Comparison of ENCODE assay signal across 10 mouse cellular contexts in the genomic region with DNA sequence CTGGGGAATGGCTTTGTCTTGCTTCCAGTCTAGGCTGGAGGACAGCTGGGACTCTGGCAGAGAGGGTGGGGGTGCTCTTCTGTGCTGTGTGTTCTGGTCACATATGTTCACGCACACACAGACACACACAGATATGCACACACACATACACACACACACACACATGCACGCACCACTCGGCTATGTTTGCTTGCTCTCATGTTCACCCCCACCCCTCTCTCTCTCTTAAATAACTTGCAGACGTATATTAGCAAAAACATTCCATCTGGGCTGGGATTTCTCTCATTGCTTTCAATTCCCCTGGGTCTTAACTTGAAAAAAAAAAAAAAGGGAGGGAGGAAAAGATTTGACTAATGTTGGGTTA. TPM values are rescaled to one million over a fixed set of nuclear protein-coding genes. Genes with fewer than 3 reads are reported as not detected.
DNase-seq lines count a peak whose midpoint lies in the region; ATAC-seq lines count a peak whose summit lies in the region.
"Had no signal": no experiment of that assay in that cellular context is flagged by ENCODE, and none has a peak within 500 bp of the region (broad histone marks: within the 10 kb centered on the region; RNA-seq: fewer than 3 reads in every experiment).

No protein-coding gene starts in this region.

- no peak for ATAC-seq in forebrain, embryonic 11.5 days (replicated peaks; ENCODE audit: low FRiP score)
- no peak for ATAC-seq in hindbrain, embryonic 13.5 days (ENCODE audit: low FRiP score)
- ATAC-seq in neural tube, embryonic 15.5 days (ENCODE audit: low FRiP score) = 0 out of 2 replicates have a peak, but pooled peaks have one; percentile 24

- no peak overlapping the region for H3K4me2 ChIP-seq in forebrain, embryonic 11.5 days (ENCODE audit: low read depth, low read length, severe bottlenecking)
- no peak overlapping the region for H3K4me2 ChIP-seq in hindbrain, embryonic 13.5 days
- H3K4me2 ChIP-seq in neural tube, embryonic 15.5 days = no peak overlapping the region

- no peaks in the 10 kb centered on the region for H3K36me3 ChIP-seq in forebrain, embryonic 10.5 days (replicated peaks)
- H3K36me3 ChIP-seq in forebrain, embryonic 11.5 days (ENCODE audit: control insufficient read depth, insufficient read depth, low read length) = no peaks in the 10 kb centered on the region
- H3K36me3 ChIP-seq in hindbrain, embryonic 13.5 days = no peaks in the 10 kb centered on the region
- no peaks in the 10 kb centered on the region for H3K36me3 ChIP-seq in neural tube, embryonic 15.5 days

- no peak for DNase-seq in forebrain, embryonic 10.5 days (ENCODE audit: extremely low spot score, low spot score)
- no peak for DNase-seq in forebrain, embryonic 11.5 days (ENCODE audit: low spot score)
- peak; percentile 64 to 70 for DNase-seq in kidney, postnatal 4 days
- DNase-seq in kidney, postnatal 14 days = no peak
- DNase-seq in layer of hippocampus, adult 9-10 months (ENCODE audit: low spot score) = no peak
- no peak for DNase-seq in thymus, postnatal 25 days
- DNase-seq: left cerebral cortex, postnatal 4 days had no signal

- no peak overlapping the region for H3K9ac ChIP-seq in forebrain, embryonic 11.5 days (ENCODE audit: low read length)
- 0 out of 2 replicates have a peak overlapping the region, but pooled peaks have one; percentile 2 for H3K9ac ChIP-seq in hindbrain, embryonic 13.5 days
- no peak overlapping the region for H3K9ac ChIP-seq in neural tube, embryonic 15.5 days (replicated peaks)

- H3K9me3 ChIP-seq in forebrain, embryonic 10.5 days = no peaks in the 10 kb centered on the region
- no peaks in the 10 kb centered on the region for H3K9me3 ChIP-seq in forebrain, embryonic 11.5 days (ENCODE audit: control insufficient read depth, low read length)
- H3K9me3 ChIP-seq in hindbrain, embryonic 13.5 days = no peaks in the 10 kb centered on the region
- H3K9me3 ChIP-seq in neural tube, embryonic 15.5 days (replicated peaks) = no peaks in the 10 kb centered on the region

- peak overlapping the region; percentile 74 for H3K27ac ChIP-seq in forebrain, embryonic 10.5 days
- H3K27ac ChIP-seq in forebrain, embryonic 11.5 days (ENCODE audit: low read depth, low read length) = no peak overlapping the region
- peak overlapping the region; percentile 52 for H3K27ac ChIP-seq in hindbrain, embryonic 13.5 days
- no peak overlapping the region; the same call in 1 of the 2 replicates for H3K27ac ChIP-seq in neural tube, embryonic 15.5 days (replicated peaks)

- no peak overlapping the region for H3K4me3 ChIP-seq in forebrain, embryonic 10.5 days
- H3K4me3 ChIP-seq in forebrain, embryonic 11.5 days (ENCODE audit: low read depth, low read length) = no peak overlapping the region
- no peak overlapping the region for H3K4me3 ChIP-seq in hindbrain, embryonic 13.5 days
- no peak overlapping the region for H3K4me3 ChIP-seq in neural tube, embryonic 15.5 days (replicated peaks)
- H3K4me3 ChIP-seq: erythroblast, embryonic 14.5 days had no signal

- H3K27me3 ChIP-seq in forebrain, embryonic 10.5 days (ENCODE audit: poor library complexity, severe bottlenecking) = peaks cover 74% of the 10 kb centered on the region
- H3K27me3 ChIP-seq in forebrain, embryonic 11.5 days (ENCODE audit: control insufficient read depth, insufficient read depth, low read length) = no peaks in the 10 kb centered on the region
- H3K27me3 ChIP-seq in hindbrain, embryonic 13.5 days = 0 out of 2 replicates have a peak, but pooled peaks cover 7% of the 10 kb centered on the region
- H3K27me3 ChIP-seq in neural tube, embryonic 15.5 days (replicated peaks) = no peaks in the 10 kb centered on the region

- 53% methylated on average over 4 of the region's 4 CpGs for WGBS in forebrain, embryonic 10.5 days
- 55% methylated on average over 4 of the region's 4 CpGs for WGBS in forebrain, embryonic 11.5 days
- WGBS in hindbrain, embryonic 13.5 days = 43% methylated on average over 4 of the region's 4 CpGs
- 50% methylated on average over 4 of the region's 4 CpGs for WGBS in neural tube, embryonic 15.5 days

- H3K4me1 ChIP-seq in forebrain, embryonic 10.5 days = peaks cover 31% of the 10 kb centered on the region
- peaks cover 3% of the 10 kb centered on the region; the same call in 1 of the 2 replicates for H3K4me1 ChIP-seq in forebrain, embryonic 11.5 days (replicated peaks; ENCODE audit: control insufficient read depth, insufficient read depth, low read length)
- H3K4me1 ChIP-seq in hindbrain, embryonic 13.5 days (replicated peaks) = peaks cover 21% of the 10 kb centered on the region
- peaks cover 14% of the 10 kb centered on the region for H3K4me1 ChIP-seq in neural tube, embryonic 15.5 days

RNA-seq across cellular contexts. Expression of gene Vps8, which starts 45.3 kb away (rescaled TPM):
- polyA plus RNA-seq in forebrain, embryonic 10.5 days (2016; fragmentation: Nextera tagmentation; extraction: Ambion mirVana) = 19.7 and 21.0 TPM in 2 replicates
- polyA plus RNA-seq in forebrain, embryonic 11.5 days (2014; fragmentation: Nextera tagmentation; extraction: Ambion mirVana) = 25.5 and 25.9 TPM in 2 replicates
- 26.8 and 32.3 TPM in 2 replicates for polyA plus RNA-seq in hindbrain, embryonic 13.5 days (2015; fragmentation: Nextera tagmentation; extraction: Ambion mirVana)
- 28.8 and 34.1 TPM in 2 replicates for polyA plus RNA-seq in neural tube, embryonic 15.5 days (2015; fragmentation: Nextera tagmentation; extraction: Ambion mirVana)

Comparison
In these comparisons a context has a peak if more than half of its experiments do, and no peak if none do; other contexts are left out.
1. DNase-seq: peak in kidney, postnatal 4 days (2 of 2); none in forebrain, embryonic 10.5 days (single experiment), forebrain, embryonic 11.5 days (single experiment), kidney, postnatal 14 days (single experiment), layer of hippocampus, adult 9-10 months (single experiment) and thymus, postnatal 25 days (single experiment).
2. H3K27ac ChIP-seq: peak in forebrain, embryonic 10.5 days (single experiment) and hindbrain, embryonic 13.5 days (single experiment); none in forebrain, embryonic 11.5 days (single experiment) and neural tube, embryonic 15.5 days (single experiment).